Mouse (Mus musculus) megakaryocyte, embryonic 14.5 days (primary cell): ENCODE measurements around the gene Csk. TPM values are rescaled to one million over a fixed set of nuclear protein-coding genes. Genes with fewer than 3 reads are reported as not detected.

Experiments used
- H3K27me3 ChIP-seq: replicated peaks from 2 replicates; pipeline ENCODE3; 2012; ENCODE audit warnings: inconsistent platforms
- H3K36me3 ChIP-seq: replicated peaks from 2 replicates; pipeline ENCODE3; 2012; ENCODE audit warnings: low read length, inconsistent platforms, mixed read lengths
- H3K4me1 ChIP-seq: 2 replicates; pipeline ENCODE4 v1.6.1; 2012; ENCODE audit warnings: inconsistent platforms
- H3K4me3 ChIP-seq: replicated peaks from 2 replicates; pipeline ENCODE3; 2012; ENCODE audit warnings: moderate library complexity, mild to moderate bottlenecking, inconsistent platforms
- H3K9me3 ChIP-seq: 2 replicates; pipeline ENCODE4 v1.6.1; 2012; ENCODE audit warnings: inconsistent platforms
- FLI1 ChIP-seq: IDR thresholded peaks from 2 replicates; pipeline ENCODE4 v1.6.1; 2012; ENCODE audit warnings: low read length, inconsistent platforms, mixed read lengths
- GATA1 ChIP-seq: IDR thresholded peaks from 3 replicates; pipeline ENCODE4 v1.6.1; 2012; ENCODE audit warnings: mixed read lengths, low read length, inconsistent platforms, borderline replicate concordance
- polyA plus RNA-seq: library from polyadenylated mRNA; stranded (reverse); fragments of >175 nt; gene quantifications from 2 replicates; pipeline ENCODE4 v1.2.3, GENCODE M21; 2012; ENCODE audit warnings: low replicate concordance; ENCODE audit not compliant: insufficient read depth

Gene Csk
- polyA plus RNA-seq, 1 experiment, result 400 TPM

DNA sequence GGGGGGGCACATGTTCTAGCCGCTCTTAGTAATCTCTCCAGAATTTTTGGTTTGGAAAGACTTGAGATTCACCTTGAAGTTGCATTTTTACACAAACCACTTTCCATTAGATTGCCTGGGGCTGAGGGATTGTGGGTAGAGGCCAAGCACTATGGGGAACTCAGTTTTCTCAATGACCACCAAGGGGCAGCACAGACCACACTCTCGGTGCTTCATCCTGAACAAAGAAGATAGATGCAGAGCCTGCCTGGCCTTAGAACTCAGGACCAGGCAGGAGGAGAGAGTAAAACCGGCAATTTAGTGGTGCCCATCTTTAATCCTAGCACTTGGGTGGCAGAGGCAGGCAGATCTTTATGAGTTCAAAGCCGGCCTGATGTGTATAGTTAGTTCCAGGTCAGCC is 6.3 kb upstream of the Csk start:
- TF ChIP-seq GATA1, result no peak
- TF ChIP-seq FLI1, result no peak

DNA sequence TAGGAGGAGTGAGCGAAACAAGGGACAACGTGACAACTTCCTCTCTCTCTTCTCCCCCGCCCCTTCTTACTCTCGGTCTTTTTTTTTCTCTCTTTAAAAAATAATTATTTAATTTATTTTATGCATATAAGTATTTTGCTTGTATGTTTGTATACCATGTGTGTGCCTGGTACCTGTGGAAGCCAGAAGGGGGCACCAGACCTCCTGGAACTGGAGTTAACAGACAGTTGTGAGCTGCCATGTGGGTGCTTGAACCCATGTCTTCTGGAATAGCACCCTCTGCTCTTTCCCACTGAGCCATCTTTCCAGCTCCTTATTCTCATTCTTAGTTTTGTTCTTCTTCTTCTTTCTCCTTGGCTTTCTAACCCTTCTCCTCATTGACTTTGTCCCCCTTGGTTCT is 5.5 kb upstream of the Csk start:
- Histone ChIP-seq H3K36me3 (no peaks in the 10 kb centered on the region), H3K4me1 (peaks cover 48% of the 10 kb centered on the region), H3K27me3 (no peaks in the 10 kb centered on the region), H3K9me3 (peaks cover 7% of the 10 kb centered on the region; the same call in 1 of the 2 replicates), H3K4me3 (no peak overlapping the region)
- TF ChIP-seq FLI1 (no peak), GATA1 (no peak)

More for the DNA sequence above, 6.3 kb upstream of the Csk start:
- Histone ChIP-seq H3K4me1 (peaks cover 43% of the 10 kb centered on the region), H3K36me3 (no peaks in the 10 kb centered on the region), H3K9me3 (peaks cover 7% of the 10 kb centered on the region; the same call in 1 of the 2 replicates), H3K27me3 (no peaks in the 10 kb centered on the region), H3K4me3 (no peak overlapping the region)

DNA sequence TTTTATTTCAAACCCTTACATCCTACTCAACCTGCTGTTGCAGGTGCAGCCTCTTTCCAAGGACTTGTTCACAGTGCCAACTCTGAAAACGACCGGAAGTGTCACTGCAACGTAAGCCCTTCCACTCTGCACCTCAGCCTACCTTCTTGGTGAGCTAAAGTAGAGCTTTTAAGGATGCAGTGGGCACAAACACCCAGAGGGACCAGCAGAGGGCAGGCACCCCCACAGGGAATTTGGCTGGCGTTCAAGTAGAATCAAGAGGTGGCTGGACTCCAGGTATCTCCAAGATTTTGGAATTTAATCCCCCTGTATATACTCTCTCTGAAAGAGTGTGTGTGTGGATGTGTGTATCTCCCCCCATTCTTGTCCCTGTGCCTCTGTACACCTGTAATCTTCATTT is 4.4 kb upstream of the Csk start:
- Histone ChIP-seq H3K36me3 (no peaks in the 10 kb centered on the region), H3K4me3 (no peak overlapping the region), H3K9me3 (no peaks in the 10 kb centered on the region), H3K4me1 (peaks cover 59% of the 10 kb centered on the region), H3K27me3 (no peaks in the 10 kb centered on the region)
- TF ChIP-seq FLI1 (no peak), GATA1 (no peak)

DNA sequence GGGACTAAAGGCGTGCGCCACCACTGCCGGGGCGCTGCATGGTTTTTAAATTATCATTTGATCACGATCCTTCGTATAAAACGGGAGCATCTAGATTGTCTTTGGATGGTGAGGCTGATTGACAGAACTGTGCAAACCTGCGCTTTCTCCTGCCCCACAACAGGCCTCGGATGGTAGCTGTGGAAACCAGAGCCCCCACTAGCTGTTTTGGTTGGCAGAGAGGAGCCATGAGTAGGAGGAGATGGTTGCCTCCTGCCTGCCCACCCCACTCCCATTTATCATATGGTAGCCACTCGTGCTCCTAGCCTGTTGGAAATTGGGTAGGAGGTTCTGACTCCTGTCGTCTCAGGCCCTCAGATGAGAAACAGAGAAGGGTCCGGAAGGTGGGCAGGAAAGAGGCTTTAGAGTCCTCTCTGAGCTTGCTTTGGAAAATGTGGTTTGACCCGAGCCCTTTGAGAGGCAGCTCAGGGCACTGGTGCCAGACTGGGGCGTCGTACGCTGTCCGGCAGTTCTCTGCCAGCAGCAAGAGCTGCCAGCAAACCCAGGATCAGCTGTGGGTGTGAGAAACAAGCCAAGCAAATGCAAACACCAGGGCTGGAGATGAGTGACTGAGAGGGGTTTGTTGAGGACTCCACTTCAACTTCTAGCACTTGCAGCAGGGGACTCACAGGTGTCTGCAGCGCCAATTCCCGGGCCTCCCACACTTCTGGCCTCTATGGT is 3.4 kb upstream of the Csk start:
- H3K4me3 ChIP-seq, result no peak overlapping the region
- H3K4me1 ChIP-seq, result peaks cover 69% of the 10 kb centered on the region
- TF ChIP-seq GATA1 (no peak), FLI1 (no peak)
- H3K9me3 ChIP-seq, result no peaks in the 10 kb centered on the region
- no peaks in the 10 kb centered on the region for H3K27me3 ChIP-seq
- H3K36me3 ChIP-seq, result no peaks in the 10 kb centered on the region

DNA sequence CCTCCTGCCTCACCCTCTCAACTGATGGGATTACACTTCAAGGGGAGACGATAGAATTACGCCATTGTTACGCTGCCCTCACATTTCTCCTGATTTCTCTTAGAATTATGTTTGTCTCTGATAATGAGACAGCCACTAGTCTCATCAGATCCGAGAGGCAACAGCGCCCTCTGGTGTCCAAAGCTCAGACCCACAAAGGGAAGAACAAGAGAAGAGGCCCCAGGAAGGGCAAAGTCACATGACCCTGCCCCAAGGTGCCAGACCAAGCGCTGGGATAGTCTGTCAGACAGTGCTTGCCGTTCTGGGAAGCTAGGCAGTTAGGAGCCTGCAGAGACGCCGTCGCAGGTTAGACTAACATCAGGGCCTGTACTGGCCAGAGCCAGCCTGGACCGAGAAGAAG is 2.3 kb upstream of the Csk start:
- Histone ChIP-seq H3K36me3 (no peaks in the 10 kb centered on the region), H3K9me3 (no peaks in the 10 kb centered on the region), H3K4me1 (peaks cover 71% of the 10 kb centered on the region), H3K27me3 (no peaks in the 10 kb centered on the region), H3K4me3 (peak overlapping the region; percentile 88)
- no peak for TF ChIP-seq GATA1

DNA sequence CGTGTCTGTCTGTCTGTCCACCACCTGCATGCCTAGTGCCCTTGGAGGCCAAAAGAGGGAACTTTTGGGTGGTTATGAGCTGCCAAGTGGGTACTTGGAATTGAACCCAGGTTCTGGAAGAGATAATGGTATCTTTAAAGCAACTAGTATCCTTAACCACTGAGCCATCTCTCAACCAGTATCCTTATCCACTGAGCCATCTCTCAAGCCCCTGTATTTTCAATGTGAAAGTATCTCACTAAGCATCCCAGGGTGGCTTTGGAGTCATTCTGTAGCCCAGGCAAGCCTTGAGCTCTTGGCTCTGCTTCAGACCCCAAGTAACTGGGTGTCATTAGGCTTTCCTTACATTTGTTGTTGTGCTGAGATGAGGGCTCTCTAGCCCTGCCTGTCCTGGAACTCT is 1.5 kb upstream of the Csk start:
- Histone ChIP-seq H3K9me3 (no peaks in the 10 kb centered on the region), H3K36me3 (no peaks in the 10 kb centered on the region), H3K4me1 (peaks cover 71% of the 10 kb centered on the region), H3K27me3 (no peaks in the 10 kb centered on the region), H3K4me3 (no peak overlapping the region)
- TF ChIP-seq GATA1 (no peak), FLI1 (no peak)

DNA sequence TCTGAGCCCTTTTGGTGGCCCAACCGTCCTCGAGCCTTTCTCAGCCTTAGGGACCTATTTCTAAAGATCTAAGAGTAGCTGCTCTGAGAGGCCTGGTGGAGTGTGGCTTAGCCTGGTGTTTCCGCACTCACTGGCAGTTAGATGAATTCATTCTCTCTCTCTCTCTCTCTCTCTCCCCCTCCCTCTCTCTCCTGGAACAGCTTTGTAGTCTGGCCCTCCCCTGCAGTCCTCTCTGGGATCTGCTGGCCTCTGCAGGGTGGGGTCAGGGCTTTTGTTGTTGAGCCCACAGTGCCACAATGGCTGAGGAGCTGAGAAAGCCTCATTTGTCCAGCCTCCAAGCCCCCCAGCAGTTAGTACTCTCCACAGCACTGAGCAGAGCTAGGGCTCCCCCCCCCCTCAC is 576 bp downstream of the Csk start:
- Histone ChIP-seq H3K4me1 (peaks cover 77% of the 10 kb centered on the region), H3K9me3 (no peaks in the 10 kb centered on the region), H3K36me3 (no peaks in the 10 kb centered on the region), H3K4me3 (no peak overlapping the region), H3K27me3 (no peaks in the 10 kb centered on the region)
- TF ChIP-seq GATA1 (no peak), FLI1 (no peak)

DNA sequence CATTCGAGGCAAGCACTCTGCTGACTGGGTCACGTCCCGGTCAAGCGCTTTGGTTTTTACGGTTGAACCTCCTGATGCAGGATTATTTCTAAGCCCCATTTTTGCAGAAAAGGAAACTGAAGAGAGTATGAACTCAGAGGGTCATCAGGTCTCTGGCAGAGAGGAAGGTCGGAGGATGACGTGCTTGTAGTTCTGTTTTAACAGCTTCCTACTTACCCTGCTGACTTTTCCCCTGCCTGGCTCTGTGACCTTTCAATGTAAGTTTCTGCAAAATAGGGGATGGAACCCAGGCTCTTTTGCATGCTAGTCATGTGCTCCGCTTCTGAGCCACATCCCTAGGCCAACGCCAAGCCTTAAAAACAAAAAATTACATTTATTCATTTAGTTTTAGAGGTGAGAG is 1.1 kb downstream of the Csk start:
- H3K4me3 ChIP-seq, result no peak overlapping the region
- H3K27me3 ChIP-seq, result no peaks in the 10 kb centered on the region
- no peaks in the 10 kb centered on the region for H3K9me3 ChIP-seq
- peaks cover 82% of the 10 kb centered on the region for H3K4me1 ChIP-seq
- H3K36me3 ChIP-seq, result no peaks in the 10 kb centered on the region
- TF ChIP-seq GATA1 (no peak), FLI1 (no peak)

DNA sequence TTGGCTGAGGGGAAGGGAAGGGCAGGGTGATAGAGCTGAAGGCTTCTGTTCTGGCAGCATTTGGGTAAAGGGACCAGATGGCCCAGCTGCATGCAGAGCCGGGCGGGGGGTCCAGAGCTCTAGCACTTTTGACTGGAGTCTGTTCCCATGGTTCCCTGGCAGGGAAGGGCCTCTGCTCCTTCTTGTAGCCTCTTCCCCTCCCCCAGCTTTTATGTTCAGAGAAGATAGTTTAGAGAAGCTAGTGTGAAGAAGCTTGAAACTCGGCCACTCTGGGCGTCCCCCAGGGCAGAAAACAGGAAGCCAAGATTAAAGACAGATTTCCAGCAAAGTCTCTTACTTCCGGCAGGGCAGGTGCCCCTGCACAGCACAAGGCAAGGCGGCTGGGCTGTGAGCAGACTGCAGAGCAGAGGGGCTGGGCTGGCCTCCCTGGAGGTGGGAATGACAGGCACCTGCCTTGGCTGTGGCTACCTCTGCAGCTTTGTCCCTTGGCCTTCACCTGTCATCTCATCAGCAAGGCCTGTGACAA is 2.6 kb downstream of the Csk start:
- H3K9me3 ChIP-seq, result no peaks in the 10 kb centered on the region
- no peaks in the 10 kb centered on the region for H3K27me3 ChIP-seq
- H3K4me1 ChIP-seq, result peaks cover 87% of the 10 kb centered on the region
- TF ChIP-seq FLI1, result no peak
- no peak for TF ChIP-seq GATA1
- no peaks in the 10 kb centered on the region for H3K36me3 ChIP-seq
- peak overlapping the region; percentile 80 for H3K4me3 ChIP-seq

DNA sequence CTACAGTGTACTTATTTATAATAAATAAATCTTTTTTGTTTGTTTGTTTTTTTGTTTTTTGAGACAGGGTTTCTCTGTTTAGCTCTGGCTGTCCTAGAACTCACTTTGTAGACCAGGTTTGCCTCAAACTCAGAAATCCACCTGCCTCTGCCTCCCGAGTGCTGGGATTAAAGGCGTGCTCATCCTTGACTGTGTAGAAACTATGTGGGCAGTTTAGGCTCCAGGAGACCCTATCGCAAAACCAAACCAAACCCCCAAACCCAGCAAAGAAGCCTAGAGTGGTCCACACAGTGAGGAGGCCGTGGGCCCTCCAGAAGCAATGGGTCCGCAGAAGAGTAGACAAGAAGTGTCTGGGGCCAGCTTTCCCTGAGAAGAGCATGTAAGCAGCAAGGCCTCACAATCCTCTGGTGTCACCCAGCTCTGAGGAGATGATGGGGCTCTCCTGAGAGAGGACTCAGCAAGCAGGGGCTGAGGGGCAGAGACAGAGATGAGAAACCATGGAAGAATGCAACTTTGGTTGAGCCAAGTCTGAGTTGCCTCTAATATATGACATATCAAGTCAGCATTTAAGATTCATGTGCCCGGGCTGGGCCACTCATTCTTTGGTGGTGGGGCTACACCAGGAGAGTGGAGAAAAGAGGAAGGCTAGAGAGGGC is 3.2 kb downstream of the Csk start:
- Histone ChIP-seq H3K4me1 (peaks cover 84% of the 10 kb centered on the region), H3K9me3 (no peaks in the 10 kb centered on the region), H3K27me3 (no peaks in the 10 kb centered on the region), H3K36me3 (no peaks in the 10 kb centered on the region), H3K4me3 (peak overlapping the region; percentile 56)
- TF ChIP-seq FLI1, result no peak
- no peak for TF ChIP-seq GATA1
